Mouse (Mus musculus): ENCODE results near the gene Cks2. TPM values are rescaled to one million over a fixed set of nuclear protein-coding genes. Genes with fewer than 3 reads are reported as not detected.
"Not testable (repeated sequence)": the region's sequence is repeated elsewhere in the genome, so short reads cannot be mapped to it uniquely, and the experiment has no call there.

The Cks2 gene
- polyA plus RNA-seq, 1 experiment from 2014 or later: 404 TPM

DNA sequence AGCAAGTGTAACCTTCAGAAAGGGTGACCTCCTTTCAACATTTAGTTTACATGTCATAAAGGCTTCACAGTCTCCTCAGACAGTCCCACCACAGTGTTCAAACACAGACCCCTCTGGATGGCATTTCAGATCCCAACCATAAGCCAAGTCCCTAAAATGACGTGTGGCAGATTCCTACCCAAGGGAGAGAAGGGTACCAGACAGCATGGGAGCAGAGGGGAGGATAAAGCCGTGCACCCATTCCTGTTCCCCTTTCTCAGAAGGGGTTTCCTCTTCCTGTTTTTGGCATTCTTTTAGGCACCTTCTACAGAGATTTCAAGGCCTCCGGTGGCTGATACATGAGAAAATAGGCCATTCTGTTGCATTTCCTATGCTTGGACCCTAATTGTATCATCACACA is 13.1 kb downstream of the Cks2 start:
- WGBS: 87% methylated on average over 3 of the region's 3 CpGs
- H3K4me3 ChIP-seq (ENCODE audit: low read depth, low read length): no peak overlapping the region

DNA sequence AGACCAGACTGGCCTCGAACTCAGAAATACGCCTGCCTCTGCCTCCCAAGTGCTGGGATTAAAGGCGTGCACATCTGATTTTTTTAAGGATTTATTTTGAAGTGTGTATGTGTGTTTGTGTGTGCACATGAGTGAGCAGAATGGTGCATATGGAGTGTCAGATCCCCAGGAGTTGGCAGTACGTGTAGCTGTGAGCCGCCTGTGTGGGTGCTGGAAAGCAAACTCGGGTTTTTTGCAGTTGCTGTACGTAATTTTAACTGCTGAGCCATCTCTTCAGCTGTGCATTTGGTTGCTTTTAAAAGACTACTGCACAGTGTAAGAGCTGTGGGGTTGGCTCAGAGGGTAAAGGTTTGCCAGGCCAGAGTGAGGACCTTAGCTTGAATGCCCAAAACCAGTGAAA is 14.5 kb downstream of the Cks2 start:
- DNase-seq (ENCODE audit: low spot score, missing footprints) (no peak), ATAC-seq (ENCODE audit: low FRiP score) (no peak)
- WGBS: 94% methylated on average over 7 of the region's 7 CpGs
- Histone ChIP-seq H3K9ac (ENCODE audit: low read length) (no peak overlapping the region), H3K27me3 (ENCODE audit: control insufficient read depth, insufficient read depth, low read length) (no peaks in the 10 kb centered on the region), H3K9me3 (ENCODE audit: control insufficient read depth, low read length) (no peaks in the 10 kb centered on the region), H3K4me2 (no peak overlapping the region), H3K4me1 (ENCODE audit: control insufficient read depth, insufficient read depth, low read length) (no peaks in the 10 kb centered on the region), H3K4me3 (ENCODE audit: low read depth, low read length) (no peak overlapping the region), H3K36me3 (ENCODE audit: control insufficient read depth, insufficient read depth, low read length) (peaks cover 39% of the 10 kb centered on the region), H3K27ac (ENCODE audit: low read depth, low read length) (no peak overlapping the region)

More for the DNA sequence above, 13.1 kb downstream of the Cks2 start:
- Histone ChIP-seq H3K4me1 (ENCODE audit: control insufficient read depth, insufficient read depth, low read length) (no peaks in the 10 kb centered on the region), H3K9me3 (ENCODE audit: control insufficient read depth, low read length) (no peaks in the 10 kb centered on the region), H3K27me3 (ENCODE audit: control insufficient read depth, insufficient read depth, low read length) (no peaks in the 10 kb centered on the region), H3K4me2 (no peak overlapping the region), H3K36me3 (ENCODE audit: control insufficient read depth, insufficient read depth, low read length) (peaks cover 36% of the 10 kb centered on the region), H3K9ac (ENCODE audit: low read length) (no peak overlapping the region), H3K27ac (ENCODE audit: low read depth, low read length) (no peak overlapping the region)
- no peak for ATAC-seq (ENCODE audit: low FRiP score)
- no peak for DNase-seq (ENCODE audit: low spot score, missing footprints)

DNA sequence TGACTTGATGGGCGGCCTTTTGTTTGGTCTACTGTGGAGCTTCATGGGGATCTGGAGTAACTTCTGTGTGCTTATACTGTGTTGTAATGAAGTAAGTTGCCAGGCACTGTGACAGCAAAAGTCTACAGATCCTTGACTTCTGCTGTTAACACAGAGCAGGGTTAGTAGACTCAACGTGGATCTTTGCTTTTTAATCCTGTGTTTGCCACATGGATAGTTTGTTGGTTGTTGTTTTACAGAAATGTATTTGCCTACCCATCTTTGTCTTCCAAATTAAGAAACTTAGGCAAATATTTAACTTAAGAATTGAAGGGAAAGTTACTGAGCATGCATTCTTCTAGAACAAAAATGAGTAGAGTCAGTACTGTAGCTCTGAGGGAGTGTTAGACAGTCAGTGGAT is 18.5 kb downstream of the Cks2 start:
- Histone ChIP-seq H3K27ac (ENCODE audit: low read depth, low read length) (no peak overlapping the region), H3K27me3 (ENCODE audit: control insufficient read depth, insufficient read depth, low read length) (no peaks in the 10 kb centered on the region), H3K36me3 (ENCODE audit: control insufficient read depth, insufficient read depth, low read length) (peaks cover 36% of the 10 kb centered on the region), H3K4me2 (no peak overlapping the region), H3K4me3 (ENCODE audit: low read depth, low read length) (no peak overlapping the region), H3K4me1 (ENCODE audit: control insufficient read depth, insufficient read depth, low read length) (no peaks in the 10 kb centered on the region), H3K9me3 (ENCODE audit: control insufficient read depth, low read length) (no peaks in the 10 kb centered on the region), H3K9ac (ENCODE audit: low read length) (no peak overlapping the region)
- 91% methylated on average over 2 of the region's 2 CpGs for WGBS
- DNase-seq (ENCODE audit: low spot score, missing footprints) (no peak), ATAC-seq (ENCODE audit: low FRiP score) (no peak)

DNA sequence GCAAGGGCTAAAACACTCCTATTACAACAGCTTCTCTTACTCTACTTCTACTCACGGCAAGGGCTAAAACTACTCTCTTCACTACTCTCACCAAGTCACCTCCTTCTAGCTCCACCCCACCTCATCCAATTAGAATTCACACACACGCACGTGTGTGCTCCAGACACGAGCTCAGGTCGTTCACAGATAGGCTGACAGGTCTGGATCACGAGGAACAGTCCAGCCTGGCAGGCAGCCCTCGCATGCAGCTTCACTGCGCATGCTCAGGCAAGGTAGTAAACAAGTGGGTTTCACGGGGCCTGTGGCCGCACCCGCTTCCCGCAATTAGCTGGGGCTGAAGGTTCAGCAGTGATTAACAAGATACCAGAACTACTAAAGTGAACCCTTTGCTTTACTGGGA is 23.2 kb downstream of the Cks2 start:
- not testable (repeated sequence) for H3K9ac ChIP-seq (ENCODE audit: low read length); H3K4me1 ChIP-seq (ENCODE audit: control insufficient read depth, insufficient read depth, low read length); DNase-seq (ENCODE audit: low spot score, missing footprints); H3K4me2 ChIP-seq; H3K27ac ChIP-seq (ENCODE audit: low read depth, low read length); H3K4me3 ChIP-seq (ENCODE audit: low read depth, low read length); H3K27me3 ChIP-seq (ENCODE audit: control insufficient read depth, insufficient read depth, low read length); ATAC-seq (ENCODE audit: low FRiP score); H3K9me3 ChIP-seq (ENCODE audit: control insufficient read depth, low read length)
- H3K36me3 ChIP-seq (ENCODE audit: control insufficient read depth, insufficient read depth, low read length): peaks cover 31% of the 10 kb centered on the region
- WGBS: 92% methylated on average over 12 of the region's 12 CpGs

DNA sequence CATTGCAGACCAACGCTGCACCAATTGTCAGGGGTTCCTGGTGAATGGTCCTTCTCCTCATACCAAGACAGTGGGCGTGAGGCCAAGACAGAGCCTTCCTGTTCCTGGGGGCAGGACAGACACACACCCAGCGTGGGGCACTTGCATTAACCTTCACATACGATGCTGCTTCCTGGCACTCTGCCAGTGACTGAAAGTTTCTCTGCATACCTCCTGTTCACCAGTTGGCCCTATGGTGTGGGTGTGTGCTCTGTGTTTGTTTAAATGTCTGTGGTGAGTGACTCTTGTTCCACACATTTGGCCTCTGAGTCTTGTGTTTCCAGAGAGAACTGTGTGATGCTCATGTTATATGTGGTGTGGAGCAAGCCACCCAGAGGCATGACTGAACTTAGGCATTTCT is 31.6 kb downstream of the Cks2 start:
- 92% methylated on average over 4 of the region's 4 CpGs for WGBS
- no peak overlapping the region for H3K4me3 ChIP-seq (ENCODE audit: low read depth, low read length)
- peaks cover 50% of the 10 kb centered on the region for H3K36me3 ChIP-seq (ENCODE audit: control insufficient read depth, insufficient read depth, low read length)
- no peak overlapping the region for H3K4me2 ChIP-seq
- H3K9me3 ChIP-seq (ENCODE audit: control insufficient read depth, low read length): no peaks in the 10 kb centered on the region
- ATAC-seq (ENCODE audit: low FRiP score) (no peak), DNase-seq (ENCODE audit: low spot score, missing footprints) (no peak)
- no peaks in the 10 kb centered on the region for H3K4me1 ChIP-seq (ENCODE audit: control insufficient read depth, insufficient read depth, low read length)
- no peak overlapping the region for H3K9ac ChIP-seq (ENCODE audit: low read length)
- no peak overlapping the region for H3K27ac ChIP-seq (ENCODE audit: low read depth, low read length)
- no peaks in the 10 kb centered on the region for H3K27me3 ChIP-seq (ENCODE audit: control insufficient read depth, insufficient read depth, low read length)

DNA sequence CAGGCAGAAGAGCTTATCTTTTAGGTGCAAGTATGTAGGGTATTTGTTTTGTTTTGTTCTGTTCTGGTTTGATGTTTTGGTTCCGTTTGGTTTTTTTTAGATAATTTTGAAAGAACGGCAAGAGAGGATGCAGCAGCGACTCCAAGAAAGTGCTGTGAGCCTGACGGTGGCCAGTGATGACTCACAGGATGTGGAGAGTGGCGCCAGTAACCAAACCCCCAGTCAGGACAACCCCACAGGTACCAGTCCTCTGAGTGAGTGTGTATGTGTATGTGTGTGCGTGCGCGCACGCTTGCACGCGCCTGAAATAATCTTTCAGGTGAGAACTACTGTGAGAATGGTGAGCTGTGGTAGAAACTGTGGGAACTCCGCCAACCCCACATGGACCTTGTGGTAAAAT is 32.0 kb downstream of the Cks2 start:
- no peak for ATAC-seq (ENCODE audit: low FRiP score)
- no peaks in the 10 kb centered on the region for H3K9me3 ChIP-seq (ENCODE audit: control insufficient read depth, low read length)
- no peak overlapping the region for H3K4me2 ChIP-seq
- peaks cover 50% of the 10 kb centered on the region for H3K36me3 ChIP-seq (ENCODE audit: control insufficient read depth, insufficient read depth, low read length)
- H3K4me1 ChIP-seq (ENCODE audit: control insufficient read depth, insufficient read depth, low read length): no peaks in the 10 kb centered on the region
- 96% methylated on average over 12 of the region's 12 CpGs for WGBS
- H3K9ac ChIP-seq (ENCODE audit: low read length): no peak overlapping the region
- no peak for DNase-seq (ENCODE audit: low spot score, missing footprints)
- no peak overlapping the region for H3K4me3 ChIP-seq (ENCODE audit: low read depth, low read length)
- no peaks in the 10 kb centered on the region for H3K27me3 ChIP-seq (ENCODE audit: control insufficient read depth, insufficient read depth, low read length)
- no peak overlapping the region for H3K27ac ChIP-seq (ENCODE audit: low read depth, low read length)

DNA sequence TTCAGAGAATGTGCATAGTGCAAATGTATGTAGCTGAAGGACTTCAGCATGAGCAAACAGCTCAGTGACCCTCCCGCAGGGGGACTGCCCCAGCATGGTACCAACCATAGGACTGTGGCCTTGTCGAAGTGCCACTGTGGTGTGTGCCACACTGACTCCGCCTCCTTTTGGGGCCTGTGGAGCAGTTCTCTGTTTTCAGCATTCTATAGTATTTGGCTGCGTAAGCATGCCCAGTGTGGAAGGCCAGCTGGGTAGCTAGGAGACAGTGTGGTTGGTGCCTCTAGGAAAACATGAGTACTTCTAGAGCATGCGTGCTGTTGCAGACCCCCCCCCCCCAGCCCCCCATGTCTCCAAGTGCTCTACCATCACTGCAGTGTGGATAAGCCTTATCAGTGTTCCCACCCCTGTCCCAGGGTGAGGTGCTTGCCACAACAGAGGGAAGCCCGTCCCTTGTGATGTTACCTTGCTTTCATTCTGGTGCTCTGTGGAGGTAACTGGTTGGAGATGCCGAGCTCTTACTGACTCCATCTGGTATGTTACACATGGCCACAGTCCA is 32.7 kb downstream of the Cks2 start:
- Histone ChIP-seq H3K27me3 (ENCODE audit: control insufficient read depth, insufficient read depth, low read length) (no peaks in the 10 kb centered on the region), H3K4me2 (no peak overlapping the region), H3K27ac (ENCODE audit: low read depth, low read length) (no peak overlapping the region), H3K36me3 (ENCODE audit: control insufficient read depth, insufficient read depth, low read length) (peaks cover 50% of the 10 kb centered on the region), H3K4me3 (ENCODE audit: low read depth, low read length) (no peak overlapping the region), H3K9me3 (ENCODE audit: control insufficient read depth, low read length) (no peaks in the 10 kb centered on the region), H3K9ac (ENCODE audit: low read length) (no peak overlapping the region), H3K4me1 (ENCODE audit: control insufficient read depth, insufficient read depth, low read length) (no peaks in the 10 kb centered on the region)
- 91% methylated on average over 7 of the region's 7 CpGs for WGBS
- DNase-seq (ENCODE audit: low spot score, missing footprints): no peak
- no peak for ATAC-seq (ENCODE audit: low FRiP score)

DNA sequence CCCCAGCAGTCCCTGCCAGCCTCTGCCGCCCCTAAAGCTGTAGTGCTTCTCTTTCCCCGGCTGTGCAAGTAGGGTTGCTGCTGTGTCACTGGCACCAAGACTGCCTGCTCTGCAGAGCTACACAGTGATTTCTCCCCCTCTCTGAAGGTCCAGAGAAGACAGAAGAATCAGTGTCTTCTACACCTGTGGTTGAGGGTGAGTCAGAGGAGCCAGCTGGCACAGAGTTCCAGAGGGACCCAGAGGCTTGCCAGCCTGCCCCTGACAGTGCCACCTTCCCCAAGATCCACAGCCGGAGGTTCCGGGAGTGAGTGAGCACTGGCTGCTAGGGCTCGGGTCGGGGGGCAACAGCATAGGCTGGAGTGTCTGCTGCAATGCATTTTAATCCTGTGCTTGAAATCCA is 33.7 kb downstream of the Cks2 start:
- WGBS: 92% methylated on average over 6 of the region's 6 CpGs
- Histone ChIP-seq H3K4me3 (ENCODE audit: low read depth, low read length) (no peak overlapping the region), H3K4me2 (no peak overlapping the region), H3K4me1 (ENCODE audit: control insufficient read depth, insufficient read depth, low read length) (no peaks in the 10 kb centered on the region), H3K36me3 (ENCODE audit: control insufficient read depth, insufficient read depth, low read length) (peaks cover 47% of the 10 kb centered on the region), H3K27ac (ENCODE audit: low read depth, low read length) (no peak overlapping the region), H3K9ac (ENCODE audit: low read length) (no peak overlapping the region), H3K27me3 (ENCODE audit: control insufficient read depth, insufficient read depth, low read length) (no peaks in the 10 kb centered on the region), H3K9me3 (ENCODE audit: control insufficient read depth, low read length) (no peaks in the 10 kb centered on the region)
- ATAC-seq (ENCODE audit: low FRiP score) (no peak), DNase-seq (ENCODE audit: low spot score, missing footprints) (no peak)

DNA sequence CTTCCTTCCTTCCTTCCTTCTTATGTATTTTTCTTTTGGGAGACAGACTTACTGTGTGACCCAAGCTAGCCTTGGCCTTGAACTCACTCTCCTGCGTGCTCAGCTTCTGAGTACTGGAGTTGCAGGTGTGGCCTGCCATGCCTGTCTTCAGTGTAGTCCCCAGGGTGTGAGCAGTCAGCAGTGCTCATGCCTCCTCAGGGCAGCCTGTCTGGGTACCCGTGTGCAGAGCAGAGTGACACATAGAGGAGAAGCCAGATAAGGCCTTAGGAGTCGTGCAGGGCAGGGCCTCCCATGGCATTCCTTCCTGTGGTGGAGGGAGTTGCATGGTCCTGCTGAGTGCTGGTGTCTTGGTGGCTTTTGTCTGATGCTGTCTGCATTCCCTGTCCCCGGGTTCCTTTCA is 34.3 kb downstream of the Cks2 start:
- 83% methylated on average over 4 of the region's 4 CpGs for WGBS
- H3K27me3 ChIP-seq (ENCODE audit: control insufficient read depth, insufficient read depth, low read length): no peaks in the 10 kb centered on the region
- DNase-seq (ENCODE audit: low spot score, missing footprints): no peak
- no peak for ATAC-seq (ENCODE audit: low FRiP score)
- H3K9ac ChIP-seq (ENCODE audit: low read length): no peak overlapping the region
- no peak overlapping the region for H3K4me2 ChIP-seq
- H3K4me1 ChIP-seq (ENCODE audit: control insufficient read depth, insufficient read depth, low read length): no peaks in the 10 kb centered on the region
- no peaks in the 10 kb centered on the region for H3K9me3 ChIP-seq (ENCODE audit: control insufficient read depth, low read length)
- H3K27ac ChIP-seq (ENCODE audit: low read depth, low read length): no peak overlapping the region
- no peak overlapping the region for H3K4me3 ChIP-seq (ENCODE audit: low read depth, low read length)
- peaks cover 44% of the 10 kb centered on the region for H3K36me3 ChIP-seq (ENCODE audit: control insufficient read depth, insufficient read depth, low read length)

DNA sequence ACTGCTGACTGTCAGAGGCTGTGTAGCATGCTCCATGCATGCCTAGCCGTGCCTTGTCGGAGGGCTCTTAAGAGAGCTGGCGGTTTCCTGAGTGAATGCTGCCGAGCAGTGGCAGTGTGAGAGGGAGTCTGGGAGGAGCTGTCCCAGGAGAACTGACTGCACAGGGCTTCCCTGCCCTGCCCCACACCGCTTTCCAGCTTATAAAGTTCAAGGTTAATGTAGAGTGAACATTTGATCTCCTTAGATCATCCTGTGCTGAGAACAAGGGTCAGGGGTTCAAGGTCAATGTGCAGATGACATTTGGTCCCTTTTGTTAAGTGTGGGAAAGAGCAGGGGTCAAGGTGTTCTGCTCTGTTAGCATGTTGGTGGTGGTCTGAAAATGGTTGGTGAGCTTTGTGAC is 36.0 kb downstream of the Cks2 start:
- H3K27me3 ChIP-seq (ENCODE audit: control insufficient read depth, insufficient read depth, low read length): no peaks in the 10 kb centered on the region
- H3K4me2 ChIP-seq: no peak overlapping the region
- ATAC-seq (ENCODE audit: low FRiP score): no peak
- H3K27ac ChIP-seq (ENCODE audit: low read depth, low read length): no peak overlapping the region
- no peaks in the 10 kb centered on the region for H3K4me1 ChIP-seq (ENCODE audit: control insufficient read depth, insufficient read depth, low read length)
- no peak for DNase-seq (ENCODE audit: low spot score, missing footprints)
- WGBS: 89% methylated on average over 5 of the region's 5 CpGs
- peaks cover 43% of the 10 kb centered on the region for H3K36me3 ChIP-seq (ENCODE audit: control insufficient read depth, insufficient read depth, low read length)
- no peak overlapping the region for H3K9ac ChIP-seq (ENCODE audit: low read length)
- H3K4me3 ChIP-seq (ENCODE audit: low read depth, low read length): no peak overlapping the region
- H3K9me3 ChIP-seq (ENCODE audit: control insufficient read depth, low read length): no peaks in the 10 kb centered on the region

All from midbrain, embryonic 11.5 days (tissue).